Mouse (Mus musculus) kidney, postnatal 10 days (tissue): ENCODE results near the gene Cops4.

ENCODE experiments used
- DNase-seq: peaks from one replicate; pipeline ENCODE4 v3.0.0; 2021; ENCODE audit warnings: mixed read lengths

The Cops4 gene

DNA sequence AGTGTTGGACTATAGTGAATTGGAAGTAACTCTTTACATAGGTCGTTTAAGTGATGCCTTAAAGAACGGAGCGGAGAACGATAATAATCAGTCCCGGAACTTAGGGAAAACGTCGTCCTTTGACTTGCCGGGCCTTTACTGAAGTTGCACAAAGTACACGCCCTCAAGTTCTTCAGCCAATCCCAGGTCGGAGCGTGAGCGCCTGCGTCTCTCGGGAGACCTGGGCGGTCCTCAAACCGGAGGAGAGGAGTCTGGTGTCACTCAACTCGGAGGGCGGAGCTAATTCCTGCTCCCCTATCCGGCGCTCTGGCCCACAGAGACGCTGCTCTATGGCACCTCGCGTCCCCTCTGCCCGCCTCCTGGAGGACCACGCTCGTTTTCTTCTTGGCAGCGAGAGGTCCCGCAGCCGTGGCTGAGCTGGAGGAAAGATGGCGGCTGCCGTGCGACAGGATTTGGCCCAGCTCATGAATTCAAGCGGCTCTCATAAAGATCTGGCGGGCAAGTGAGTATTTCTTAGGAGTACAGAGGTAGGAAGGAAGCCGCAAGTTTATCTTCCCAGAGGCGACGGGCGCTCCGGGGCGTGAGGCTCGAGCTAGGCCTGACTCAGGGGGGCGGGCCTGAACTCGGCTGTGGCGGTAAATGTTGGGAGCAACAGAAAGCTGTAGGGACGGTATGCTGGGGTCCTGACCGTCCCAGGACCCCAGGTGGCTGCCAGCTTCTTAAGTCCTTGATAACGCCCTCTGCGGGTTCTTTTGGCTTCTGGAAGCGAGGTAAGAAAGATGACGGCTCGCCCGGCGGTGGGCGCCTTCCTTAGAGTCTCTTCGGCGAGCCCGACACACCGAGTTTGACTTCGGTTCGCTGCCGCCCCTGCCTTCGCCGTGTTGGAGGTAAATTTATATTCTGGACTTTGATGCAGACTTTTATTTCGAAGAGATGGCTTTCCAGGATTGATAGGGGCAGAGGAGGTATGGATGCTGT lies at the start of gene Cops4:
TSS of gene Cops4 (plus strand) at position 261 of the 978 bp plus-strand sequence.
- DNase-seq: peak; percentile 98

DNA sequence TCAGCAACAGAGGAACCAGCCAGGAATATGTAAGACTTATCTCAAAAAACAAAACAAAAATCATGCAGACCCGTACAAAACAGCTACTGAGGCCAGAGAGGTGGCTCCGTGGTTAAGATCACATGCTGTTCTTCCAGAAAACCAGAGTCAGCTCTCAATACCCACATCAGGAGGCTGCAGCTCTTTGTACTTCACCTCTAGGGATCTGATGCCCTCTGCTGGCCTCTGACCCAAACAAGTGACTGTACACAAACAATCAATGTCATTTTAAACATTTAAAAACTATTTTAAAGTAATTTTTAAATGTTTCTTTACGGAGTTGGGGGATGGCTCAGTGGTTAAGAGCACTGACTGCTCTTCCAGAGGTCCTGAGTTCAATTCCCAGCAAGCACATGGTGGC lies 41.8 kb upstream of the Cops4 start:
- no peak for DNase-seq

DNA sequence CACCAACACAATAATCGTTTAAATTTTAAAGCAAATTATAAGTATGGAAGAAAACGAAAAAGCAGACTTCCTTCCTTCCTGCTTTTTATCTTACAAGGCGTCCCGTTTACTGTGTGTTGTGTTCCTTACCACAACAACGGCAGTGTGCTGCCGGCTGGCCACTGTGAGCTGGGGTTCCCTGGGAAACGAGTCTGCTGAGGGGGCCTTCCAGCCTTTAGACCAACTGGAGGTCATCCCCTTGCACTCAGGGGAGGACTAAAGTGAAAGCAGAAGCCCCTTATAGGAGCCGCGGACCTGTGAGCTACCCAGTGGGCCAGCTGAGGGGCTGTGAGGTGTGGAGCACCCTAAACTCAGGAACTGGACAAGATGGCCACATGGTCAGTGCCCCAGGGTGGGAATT lies 40.5 kb upstream of the Cops4 start:
- no peak for DNase-seq

DNA sequence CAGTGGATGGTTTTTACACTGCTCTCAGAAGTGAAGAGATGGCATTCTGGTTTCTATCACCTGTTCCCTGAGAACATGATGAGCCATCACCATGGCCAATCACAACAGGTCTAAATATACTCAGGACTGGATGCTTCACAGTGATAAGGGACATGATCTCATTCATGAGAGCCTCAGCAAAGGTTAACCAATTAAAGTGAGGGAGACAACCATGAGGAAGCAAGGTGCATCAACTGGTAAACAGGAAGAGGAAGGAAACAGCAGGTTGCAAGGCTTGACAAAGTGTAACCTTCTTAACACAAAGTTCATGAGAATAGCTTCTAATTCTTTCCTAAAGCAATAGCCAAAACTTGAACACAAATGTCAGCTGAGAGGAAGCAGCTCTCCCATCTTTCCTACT lies 34.5 kb upstream of the Cops4 start:
- DNase-seq: no peak

DNA sequence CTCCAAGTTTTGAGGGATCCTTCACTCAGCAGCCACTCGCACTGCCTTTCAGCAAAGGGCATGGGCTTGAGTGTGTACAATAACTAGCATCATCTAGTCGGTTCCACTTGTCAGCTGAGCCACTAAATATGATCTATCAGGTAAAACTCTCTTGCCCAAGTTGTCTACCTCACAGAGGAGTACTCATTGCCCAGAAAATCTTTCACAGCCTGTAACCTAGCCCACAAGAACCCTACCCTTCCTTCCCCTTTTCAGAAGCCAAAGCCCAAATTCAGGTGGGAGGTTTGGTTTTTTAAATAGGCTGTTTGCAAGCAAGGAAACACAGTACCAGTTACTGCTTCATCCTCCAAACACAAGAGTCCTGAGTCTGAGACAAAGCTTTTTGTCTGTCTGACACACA lies 31.0 kb upstream of the Cops4 start:
- DNase-seq: no peak

DNA sequence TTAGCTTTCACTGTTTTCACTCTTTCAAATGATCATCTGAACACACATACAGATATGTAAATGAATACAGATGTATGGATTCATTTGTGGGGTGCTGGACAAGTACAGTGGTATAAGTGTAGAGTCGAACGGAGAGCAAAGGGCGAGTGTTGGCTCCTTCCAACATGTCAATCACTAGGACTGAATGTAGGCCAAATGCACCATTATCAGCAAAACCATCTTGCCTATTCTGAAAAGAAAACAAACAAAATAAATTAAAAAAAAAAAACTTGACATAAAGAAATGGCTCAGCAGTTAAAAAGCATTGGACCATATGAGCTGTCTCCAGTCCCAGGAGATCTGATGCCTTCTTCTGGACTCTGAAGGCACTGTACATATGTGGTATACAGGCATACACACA lies 29.9 kb upstream of the Cops4 start:
- DNase-seq: no peak

DNA sequence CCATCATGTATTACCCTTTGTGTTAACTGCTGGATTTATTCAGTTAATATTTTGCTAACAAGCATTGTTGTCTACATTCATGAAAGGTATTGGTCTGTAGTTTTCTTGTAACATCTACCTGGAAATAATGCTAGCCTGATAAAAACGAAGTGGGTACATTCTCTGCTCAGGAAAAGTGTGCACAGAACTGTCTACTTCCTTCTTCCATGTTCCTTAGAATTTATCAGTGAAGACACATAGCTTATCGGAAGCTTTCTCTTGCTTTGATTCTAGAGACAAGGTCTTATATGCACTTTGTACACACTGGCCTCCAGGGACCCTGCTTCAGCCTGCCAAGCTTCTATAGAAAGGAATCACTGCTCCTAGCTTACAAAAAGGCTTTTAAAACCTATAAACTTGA lies 28.8 kb upstream of the Cops4 start:
- no peak for DNase-seq

DNA sequence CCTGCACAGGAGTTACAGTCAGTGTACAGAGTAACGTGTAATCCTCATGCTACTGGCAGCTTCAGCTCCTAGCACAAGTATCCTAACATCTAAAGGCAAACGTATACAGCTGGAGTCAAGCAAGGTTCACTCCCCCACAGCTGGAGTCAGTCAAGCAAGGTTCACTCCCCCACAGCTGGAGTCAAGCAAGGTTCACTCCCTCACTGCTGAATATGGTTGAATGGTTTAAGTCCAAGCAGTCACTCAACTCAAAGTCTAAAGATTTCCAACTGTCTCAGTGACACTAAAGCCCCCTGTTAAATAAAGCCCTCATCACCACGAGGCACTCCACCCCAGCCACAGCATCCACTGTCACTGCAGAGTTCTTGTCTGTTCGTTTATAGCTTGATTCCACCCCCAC lies 26.4 kb upstream of the Cops4 start:
- peak; percentile 18 for DNase-seq

DNA sequence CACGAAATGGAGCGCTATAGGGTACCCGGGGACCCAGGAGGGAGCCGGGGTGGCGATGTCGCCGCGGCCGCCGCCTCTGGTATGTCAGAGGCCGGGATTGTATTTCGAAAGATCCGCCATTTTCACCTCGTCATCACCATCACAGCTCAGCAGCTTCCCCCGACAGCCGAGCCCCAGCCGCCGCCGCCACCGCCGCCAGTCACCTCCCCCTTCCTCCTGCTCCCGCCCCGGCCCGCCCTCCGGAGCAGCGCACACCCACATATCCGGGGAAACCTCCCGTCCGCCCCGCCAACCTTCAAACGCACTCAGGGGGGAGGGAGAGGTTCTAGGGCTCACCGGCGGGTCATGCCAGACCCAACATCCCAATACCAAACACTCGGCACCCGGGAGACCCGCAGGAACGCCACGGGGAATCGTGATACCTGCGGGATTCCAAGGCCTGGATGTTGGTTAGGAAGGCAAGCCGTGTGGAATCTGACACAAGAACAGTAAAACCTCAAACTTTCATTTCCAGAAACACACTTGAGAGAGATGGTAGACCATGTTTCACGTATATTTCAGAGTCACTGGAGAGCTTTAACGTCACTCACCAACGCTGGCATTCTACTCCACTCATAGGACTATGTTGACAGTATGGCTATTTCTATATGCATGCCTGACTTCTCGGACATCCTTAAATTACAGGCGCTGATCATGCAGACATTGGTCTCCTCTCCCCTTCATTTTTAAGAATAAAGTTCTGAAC lies 19.5 kb upstream of the Cops4 start:
- DNase-seq: peak; percentile 89

DNA sequence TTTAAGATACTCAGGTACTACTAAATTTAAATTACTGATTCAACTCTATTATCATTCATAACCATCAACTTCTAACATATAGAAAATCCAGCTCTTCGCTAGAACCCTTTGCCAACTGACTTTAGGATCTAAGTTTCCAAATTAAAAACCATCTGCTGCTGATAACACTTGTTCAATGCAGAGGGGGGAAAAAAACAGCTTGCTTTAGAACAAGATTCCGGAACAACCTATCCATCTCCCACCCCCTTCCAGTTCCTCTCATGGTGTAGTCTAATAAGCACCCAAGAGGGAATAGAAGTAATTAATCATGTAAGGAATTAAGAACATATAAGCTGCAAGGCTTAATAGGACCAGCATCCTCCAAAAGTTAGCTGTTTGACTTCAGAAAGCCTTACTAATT lies 18.9 kb upstream of the Cops4 start:
- no peak for DNase-seq

DNA sequence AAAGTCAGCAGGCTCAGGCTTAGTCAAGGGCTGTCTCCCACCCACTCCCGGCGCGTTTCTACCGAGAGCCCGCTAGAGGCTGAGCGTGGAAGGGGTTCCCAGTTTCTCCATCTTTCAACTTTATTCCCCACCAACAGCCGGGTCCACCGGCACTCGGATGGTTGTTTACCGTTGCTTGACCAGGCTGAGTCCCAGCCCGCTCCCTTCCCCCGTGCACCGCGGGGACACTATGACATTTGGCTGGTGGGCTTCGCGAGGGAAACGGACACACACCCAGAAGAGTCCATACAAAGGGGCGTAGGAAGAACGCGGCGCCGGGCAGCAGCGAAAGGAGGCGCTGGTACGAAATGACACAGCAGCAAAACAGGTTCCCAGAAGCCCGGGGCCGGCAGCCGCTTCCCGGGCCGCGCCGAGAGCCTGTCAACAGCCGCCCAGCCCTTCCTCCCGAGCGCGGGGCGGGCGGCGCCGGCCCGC lies 18.2 kb upstream of the Cops4 start:
- DNase-seq: peak; percentile 53

DNA sequence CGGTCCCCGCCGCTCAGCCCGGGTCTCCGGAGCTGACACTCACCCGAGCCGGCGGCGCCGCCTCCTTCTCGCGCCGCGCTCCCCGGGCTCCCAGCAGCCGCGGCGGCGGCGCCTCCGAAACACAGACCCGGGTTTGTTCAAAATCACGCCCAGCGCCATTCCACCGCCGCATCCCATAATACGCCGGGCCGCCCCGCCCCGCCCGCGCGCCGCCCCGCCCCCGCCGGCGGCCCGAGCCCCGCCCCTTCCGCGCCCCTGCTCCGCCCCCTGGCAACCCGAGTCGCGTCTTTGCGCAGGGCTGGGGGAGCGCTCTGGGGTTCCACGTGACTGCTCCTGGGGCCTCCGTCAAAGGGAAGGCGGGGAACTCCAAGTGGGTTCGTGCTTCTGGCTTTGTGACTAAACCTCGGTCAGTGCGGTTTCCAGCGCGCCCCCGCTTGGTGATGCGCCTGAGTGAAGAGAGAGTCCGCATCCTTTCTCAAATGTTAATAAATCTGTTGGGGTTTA lies 17.6 kb upstream of the Cops4 start, which contains the start of gene Lin54:
TSS of gene Lin54 (minus strand) at position 182 of the 504 bp plus-strand sequence.
- peak; percentile 94 for DNase-seq

DNA sequence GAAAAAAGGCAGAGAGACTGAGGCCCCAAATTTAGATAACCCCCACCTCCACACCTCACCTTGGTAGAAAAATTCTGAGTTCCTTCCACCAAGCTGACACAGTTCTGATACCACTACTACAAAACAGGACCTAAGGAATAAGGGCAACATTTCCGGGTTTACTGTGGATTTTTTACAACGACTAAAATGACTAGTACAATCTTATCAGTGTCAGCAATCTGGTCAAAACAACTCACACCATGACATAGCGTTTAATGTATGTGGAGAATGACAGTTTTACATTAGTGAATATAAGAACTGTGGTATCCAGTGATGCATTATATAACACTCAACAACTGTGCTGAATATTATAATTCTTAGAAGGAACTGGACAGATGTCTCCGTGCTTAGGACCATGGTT lies 16.8 kb upstream of the Cops4 start:
- DNase-seq: no peak

DNA sequence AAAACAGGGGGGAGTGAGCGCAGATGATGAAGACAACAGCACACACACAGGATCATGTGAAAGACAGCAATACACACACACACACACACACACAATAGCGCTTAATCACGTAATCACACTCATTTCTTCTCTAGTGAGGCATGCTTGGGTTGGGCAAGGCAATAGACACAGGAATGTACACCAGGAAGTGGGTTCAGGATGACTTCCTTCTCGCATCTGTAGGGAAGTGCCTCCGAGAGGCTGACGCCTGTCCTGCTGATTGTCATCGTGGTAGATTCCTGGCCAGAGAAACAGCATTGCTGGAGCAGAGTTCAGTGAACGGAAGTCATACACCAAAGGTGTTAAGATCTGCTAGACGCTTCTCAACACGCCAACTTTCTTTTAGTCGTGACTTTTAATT lies 8.9 kb upstream of the Cops4 start:
- DNase-seq: no peak

DNA sequence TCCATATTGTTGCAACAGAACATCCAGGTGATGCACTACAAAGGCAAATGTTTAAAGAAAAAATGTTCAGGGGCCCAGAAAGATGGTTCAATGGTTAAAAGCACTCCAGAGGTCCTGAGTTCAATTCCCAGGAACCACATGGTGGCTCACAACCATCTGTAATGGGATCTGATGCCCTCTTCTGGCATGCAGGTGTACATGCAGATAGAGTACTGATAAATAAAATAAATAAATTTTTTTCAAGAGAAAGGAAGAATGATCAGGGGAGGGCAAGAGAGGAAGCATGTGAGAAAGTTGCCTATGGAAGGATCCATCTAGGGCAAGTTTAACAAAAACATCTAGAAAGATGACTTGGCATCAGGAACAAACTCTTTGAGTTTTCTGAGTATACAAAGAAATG lies 5.5 kb upstream of the Cops4 start:
- no peak for DNase-seq

DNA sequence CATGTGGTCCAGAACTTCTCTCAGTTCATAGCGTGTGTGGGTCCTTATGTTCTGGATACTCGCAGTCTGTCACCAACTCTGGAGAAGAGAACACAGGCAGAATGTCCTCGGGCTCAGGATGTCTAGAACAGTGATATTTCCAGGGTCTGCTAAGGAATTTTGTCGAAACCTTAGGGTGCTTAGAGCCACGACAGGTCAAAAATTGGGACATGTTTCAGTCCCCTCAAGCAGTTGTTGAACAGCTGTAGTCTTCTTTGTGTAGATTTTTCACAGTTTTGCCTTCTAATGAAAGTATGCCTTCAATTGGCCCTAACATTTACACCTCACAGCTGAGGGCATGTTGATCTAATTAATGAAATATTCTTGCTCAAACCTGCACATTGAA lies 910 bp downstream of the Cops4 start:
- DNase-seq: no peak

DNA sequence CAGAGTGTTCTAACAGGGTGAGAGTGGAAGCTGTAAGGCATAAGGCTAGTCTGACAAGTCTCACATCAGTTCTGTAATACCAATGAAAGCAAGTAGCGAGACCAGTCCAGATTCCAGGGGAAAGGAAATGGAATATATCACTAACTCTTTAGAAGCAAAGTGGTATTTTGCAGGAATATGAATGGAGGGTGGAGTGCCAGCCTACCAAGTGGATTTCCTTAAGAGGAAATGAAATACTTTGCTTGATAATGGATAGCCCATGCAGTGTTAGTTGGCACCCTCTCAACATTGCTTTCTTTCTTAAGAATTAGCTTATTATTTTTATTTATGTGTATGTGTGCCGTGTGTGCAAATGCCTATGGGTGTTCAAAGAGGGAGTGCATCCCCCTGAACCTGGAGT lies 2.1 kb downstream of the Cops4 start:
- DNase-seq: no peak

DNA sequence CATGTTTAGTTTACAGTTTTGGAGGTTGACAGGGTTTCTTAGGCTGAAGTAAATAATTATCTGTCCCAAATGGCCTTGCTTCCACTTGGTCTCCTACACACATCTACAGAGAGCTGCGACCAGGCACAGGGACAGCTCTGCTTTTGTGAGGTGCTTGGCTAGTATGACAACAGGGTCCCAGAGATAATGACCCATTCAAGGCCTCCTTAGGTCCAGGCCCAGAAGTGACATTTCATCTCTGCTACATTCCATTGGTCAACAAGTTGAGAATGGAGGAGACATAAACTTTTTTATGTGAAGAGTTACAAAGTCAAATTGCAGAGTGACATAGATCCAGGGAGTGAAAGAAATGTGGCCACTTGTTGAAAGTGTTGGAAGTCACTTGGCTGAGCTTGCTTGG lies 5.2 kb downstream of the Cops4 start:
- DNase-seq: no peak

DNA sequence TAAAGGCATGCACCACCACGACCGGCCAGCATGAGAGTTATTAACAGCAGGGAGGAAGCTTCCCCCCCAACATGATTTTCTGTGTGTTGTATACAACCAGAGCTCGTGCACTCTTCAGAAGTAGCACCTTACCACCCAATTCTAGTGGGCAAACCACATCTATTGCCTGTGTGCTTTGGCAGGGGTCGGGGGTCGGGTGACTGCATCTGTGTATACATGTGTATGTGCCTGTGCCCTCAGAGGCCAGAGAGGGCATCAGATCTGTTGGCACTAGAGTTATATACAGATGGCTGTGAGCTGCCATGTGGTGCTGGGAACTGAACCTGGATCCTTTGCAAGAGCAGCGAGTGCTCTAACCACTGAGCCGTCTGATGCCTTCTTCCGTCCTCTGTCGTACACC lies 6.8 kb downstream of the Cops4 start:
- no peak for DNase-seq

DNA sequence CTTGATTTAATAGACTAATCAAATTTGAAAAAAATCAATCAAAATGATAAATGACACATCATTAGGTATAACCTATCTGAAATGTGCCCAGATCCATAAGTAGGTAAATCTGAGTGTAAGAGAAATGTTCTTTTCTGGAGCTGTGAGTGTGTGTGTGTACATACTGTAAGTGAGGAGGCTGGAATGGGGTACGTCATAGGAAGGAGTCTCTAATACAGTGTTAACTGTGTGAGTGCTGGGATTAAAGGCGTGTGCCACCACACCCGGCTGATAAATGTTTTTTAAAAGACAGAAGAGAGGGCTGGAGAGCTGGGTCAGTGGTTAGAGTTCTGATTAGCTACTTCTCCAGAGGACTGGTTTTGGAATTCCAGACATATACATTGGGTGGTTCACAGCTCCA lies 7.5 kb downstream of the Cops4 start:
- no peak for DNase-seq

DNA sequence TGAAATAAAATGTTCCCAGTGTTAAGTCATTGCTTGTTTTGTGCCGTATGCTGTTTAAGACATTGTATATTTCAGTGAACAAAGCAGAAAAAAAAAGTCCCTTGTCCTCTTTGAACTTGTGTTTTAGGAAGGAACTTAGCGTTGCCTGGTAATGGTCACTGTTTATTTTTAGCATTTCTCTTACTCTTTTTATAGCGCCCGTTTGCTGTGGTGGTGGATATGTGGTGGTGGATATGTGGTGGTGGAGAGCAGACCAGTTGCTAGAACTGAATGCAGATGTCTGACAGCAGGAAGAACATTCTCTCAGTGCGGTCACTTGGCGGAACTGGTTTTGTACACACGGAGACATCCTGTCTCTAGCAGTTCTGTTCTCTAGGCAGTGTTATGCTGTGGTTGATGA lies 8.1 kb downstream of the Cops4 start:
- peak; percentile 28 for DNase-seq

DNA sequence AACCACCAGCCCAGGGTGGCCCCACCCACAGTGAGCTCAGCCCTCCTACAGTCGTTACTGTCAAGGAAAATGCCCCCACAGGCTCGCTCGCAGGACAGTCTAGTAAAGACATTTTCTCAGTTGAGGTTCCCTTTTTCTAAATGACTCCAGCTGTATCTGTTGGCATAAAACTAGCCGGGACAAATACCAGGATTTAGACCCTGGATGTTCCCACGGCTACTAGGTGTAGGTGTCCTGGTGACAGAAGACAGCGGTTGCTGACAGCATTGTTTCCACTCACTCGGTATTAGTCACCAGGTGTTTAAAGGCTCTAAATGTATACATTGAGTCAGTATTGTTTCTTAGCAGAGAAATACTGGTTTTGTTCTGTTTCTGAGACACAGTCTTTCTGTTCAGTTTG lies 17.7 kb downstream of the Cops4 start:
- no peak for DNase-seq

DNA sequence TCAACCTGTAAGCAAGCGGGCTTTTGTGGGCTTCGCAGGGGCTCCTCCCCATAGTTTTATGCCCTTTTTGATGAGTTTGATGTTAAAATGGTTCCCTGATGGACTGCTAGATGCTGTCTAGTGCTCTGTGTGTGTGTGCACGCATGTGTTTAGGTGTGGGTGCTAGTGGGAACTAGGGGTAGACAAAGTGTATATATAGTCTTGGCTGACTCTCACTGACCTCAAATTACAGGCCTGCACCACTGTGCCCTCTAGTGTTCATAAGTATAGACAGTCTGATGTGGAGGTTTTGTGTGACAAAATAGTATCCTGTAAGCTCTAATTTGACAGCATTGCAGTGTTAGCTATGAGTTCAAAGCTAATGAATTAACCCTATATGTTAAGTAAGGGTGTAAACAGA lies 18.5 kb downstream of the Cops4 start:
- peak; percentile 37 for DNase-seq
